Mouse (Mus musculus) MEL (cell line): Measurements from ENCODE around the gene Ccdc33. TPM values are rescaled to one million over a fixed set of nuclear protein-coding genes. Genes with fewer than 3 reads are reported as not detected.

Experiments
- DNase-seq: peaks from one replicate; pipeline ENCODE4 v3.0.0; 2011; ENCODE audit warnings: low read depth, low spot score
- H3K27ac ChIP-seq: 2 replicates; pipeline ENCODE4 v1.5.1; 2012; ENCODE audit warnings: low read depth, mild to moderate bottlenecking, control low read depth, low read length, moderate library complexity; ENCODE audit not compliant: control insufficient read depth
- H3K27me3 ChIP-seq, 2 experiments: fragments of 150-350 bp in 1 of 2; sonication (generic) in 1 of 2; 2 replicates each; pipeline ENCODE4 v1.6.1; 2012; ENCODE audit warnings: low read length in 2 of 2, mild to moderate bottlenecking in 2 of 2, improper control_type of control experiment in 1 of 2, moderate library complexity in 1 of 2; ENCODE audit not compliant: insufficient read depth in 2 of 2, control insufficient read depth in 1 of 2
- H3K36me3 ChIP-seq, 2 experiments: 2 replicates each; pipeline ENCODE4 v1.6.1; 2012 to 2014; ENCODE audit warnings: low read length in 2 of 2, improper control_type of control experiment in 1 of 2, inconsistent platforms in 1 of 2, mild to moderate bottlenecking in 1 of 2; ENCODE audit not compliant: insufficient read depth in 2 of 2, control insufficient read depth in 1 of 2
- H3K4me1 ChIP-seq, 2 experiments: fragments of 150-350 bp in 1 of 2; sonication (generic) in 1 of 2; 2 replicates each; pipeline ENCODE4 v1.6.1; 2012; ENCODE audit warnings: low read length in 2 of 2, improper control_type of control experiment in 1 of 2, mild to moderate bottlenecking in 1 of 2; ENCODE audit not compliant: insufficient read depth in 2 of 2, control insufficient read depth in 1 of 2
- H3K4me3 ChIP-seq, 2 experiments: fragments of 150-350 bp in 1 of 2; sonication (generic) in 1 of 2; 2 replicates each; pipeline ENCODE4 v1.5.1; 2012; ENCODE audit warnings: low read depth in 2 of 2, low read length in 2 of 2, mild to moderate bottlenecking in 2 of 2, moderate library complexity in 2 of 2, control low read depth in 1 of 2, improper control_type of control experiment in 1 of 2; ENCODE audit not compliant: control insufficient read depth in 1 of 2, insufficient read depth in 1 of 2
- H3K79me2 ChIP-seq: 2 replicates; pipeline ENCODE4 v1.6.1; 2012; ENCODE audit warnings: mild to moderate bottlenecking, low read length, moderate library complexity; ENCODE audit not compliant: control insufficient read depth, poor library complexity, insufficient read depth
- H3K9ac ChIP-seq: 2 replicates; pipeline ENCODE4 v1.6.1; 2012; ENCODE audit warnings: low read depth, mild to moderate bottlenecking, control low read depth, low read length, moderate library complexity; ENCODE audit not compliant: control insufficient read depth, poor library complexity, severe bottlenecking
- H3K9me3 ChIP-seq: fragments of 150-350 bp; sonication (generic); replicated peaks from 2 replicates; pipeline ENCODE4 v1.6.1; 2012; ENCODE audit warnings: mild to moderate bottlenecking, low read length, improper control_type of control experiment, moderate library complexity; ENCODE audit not compliant: insufficient read depth
- BHLHE40 ChIP-seq: IDR thresholded peaks from 2 replicates; pipeline ENCODE4 v1.6.1; 2012; ENCODE audit warnings: low read depth, mild to moderate bottlenecking, inconsistent platforms, low read length, improper control_type of control experiment, borderline replicate concordance
- CHD1 ChIP-seq: IDR thresholded peaks from 2 replicates; pipeline ENCODE4 v1.6.1; 2012; ENCODE audit warnings: low read depth, mild to moderate bottlenecking, inconsistent platforms, low read length, improper control_type of control experiment
- CTCF ChIP-seq, 3 experiments: IDR thresholded peaks in 2 of 3; conservative IDR thresholded peaks in 1 of 3; 2 replicates each; pipeline ENCODE4 v1.5.1; 2011 to 2012; ENCODE audit warnings: low read length in 3 of 3, low read depth in 2 of 3, mild to moderate bottlenecking in 2 of 3, improper control_type of control experiment in 1 of 3, inconsistent platforms in 1 of 3, mixed read lengths in 1 of 3, moderate library complexity in 1 of 3; ENCODE audit not compliant: control insufficient read depth in 1 of 3, insufficient read depth in 1 of 3, poor library complexity in 1 of 3, severe bottlenecking in 1 of 3
- E2F4 ChIP-seq: IDR thresholded peaks from 2 replicates; pipeline ENCODE4 v1.6.1; 2011; ENCODE audit warnings: low read depth, low read length, improper control_type of control experiment, borderline replicate concordance
- EP300 ChIP-seq, 2 experiments: IDR thresholded peaks; 2 replicates each; pipeline ENCODE4 v1.6.1; 2011; ENCODE audit warnings: improper control_type of control experiment in 2 of 2, low read length in 2 of 2, low read depth in 1 of 2, mild to moderate bottlenecking in 1 of 2
- GATA1 ChIP-seq: IDR thresholded peaks from 2 replicates; pipeline ENCODE4 v1.6.1; 2011; ENCODE audit warnings: low read depth, low read length, improper control_type of control experiment
- HCFC1 ChIP-seq: IDR thresholded peaks from 2 replicates; pipeline ENCODE4 v1.6.1; 2012; ENCODE audit warnings: low read depth, mild to moderate bottlenecking, inconsistent platforms, low read length, improper control_type of control experiment, moderate library complexity
- MAFK ChIP-seq: IDR thresholded peaks from 2 replicates; pipeline ENCODE4 v1.6.1; 2011; ENCODE audit warnings: low read depth, mild to moderate bottlenecking, low read length, improper control_type of control experiment, borderline replicate concordance
- MEF2A ChIP-seq: IDR thresholded peaks from 2 replicates; pipeline ENCODE4 v1.6.1; 2014; ENCODE audit warnings: low read depth, mild to moderate bottlenecking, inconsistent platforms, low read length, improper control_type of control experiment; ENCODE audit not compliant: poor library complexity, insufficient replicate concordance, severe bottlenecking; ENCODE audit errors: extremely low read depth
- MXI1 ChIP-seq: IDR thresholded peaks from 2 replicates; pipeline ENCODE4 v1.6.1; 2011; ENCODE audit warnings: mild to moderate bottlenecking, low read depth, low read length, improper control_type of control experiment
- NRF1 ChIP-seq: IDR thresholded peaks from 2 replicates; pipeline ENCODE4 v1.6.1; 2014; ENCODE audit warnings: low read depth, mild to moderate bottlenecking, inconsistent platforms, low read length, improper control_type of control experiment, moderate library complexity; ENCODE audit not compliant: poor library complexity, insufficient read depth, severe bottlenecking
- POLR2A ChIP-seq, 2 experiments: IDR thresholded peaks; 2 replicates each; pipeline ENCODE4 v1.6.1; 2011 to 2012; ENCODE audit warnings: low read length in 2 of 2, mild to moderate bottlenecking in 2 of 2, control low read depth in 1 of 2, improper control_type of control experiment in 1 of 2, low read depth in 1 of 2, moderate library complexity in 1 of 2; ENCODE audit not compliant: control insufficient read depth in 1 of 2, insufficient read depth in 1 of 2, poor library complexity in 1 of 2
- POLR2AphosphoS2 ChIP-seq: IDR thresholded peaks from 2 replicates; pipeline ENCODE4 v1.6.1; 2011; ENCODE audit warnings: low read length, improper control_type of control experiment
- POLR2AphosphoS5 ChIP-seq: IDR thresholded peaks from 2 replicates; pipeline ENCODE4 v1.6.1; 2012; ENCODE audit warnings: low read depth, borderline replicate concordance, mild to moderate bottlenecking, inconsistent platforms, low read length, moderate library complexity, mixed read lengths
- SIN3A ChIP-seq: IDR thresholded peaks from 2 replicates; pipeline ENCODE4 v1.6.1; 2012; ENCODE audit warnings: low read length, improper control_type of control experiment, inconsistent platforms
- TAL1 ChIP-seq: IDR thresholded peaks from 2 replicates; pipeline ENCODE4 v1.6.1; 2012; ENCODE audit warnings: mild to moderate bottlenecking, inconsistent platforms, low read length, moderate library complexity, mixed read lengths
- ZC3H11A ChIP-seq: IDR thresholded peaks from 2 replicates; pipeline ENCODE4 v1.6.1; 2012; ENCODE audit warnings: low read depth, mild to moderate bottlenecking, inconsistent platforms, low read length, improper control_type of control experiment
- ZKSCAN1 ChIP-seq: IDR thresholded peaks from 2 replicates; pipeline ENCODE4 v1.6.1; 2012; ENCODE audit warnings: low read depth, mild to moderate bottlenecking, inconsistent platforms, low read length, improper control_type of control experiment, moderate library complexity
- ZNF384 ChIP-seq: IDR thresholded peaks from 2 replicates; pipeline ENCODE4 v1.6.1; 2012; ENCODE audit warnings: low read depth, mild to moderate bottlenecking, inconsistent platforms, low read length, improper control_type of control experiment
- polyA plus RNA-seq, 2 experiments: library from polyadenylated mRNA; stranded (reverse) in 1 of 2; unstranded in 1 of 2; fragments of >175 nt in 1 of 2; fragments of >200 nt in 1 of 2; gene quantifications; 2 replicates each; pipeline versions ENCODE4 v1.2.1 to v1.2.4; 2012; ENCODE audit warnings: low replicate concordance in 2 of 2, low read depth in 1 of 2; ENCODE audit not compliant: insufficient read length in 2 of 2, insufficient read depth in 1 of 2, missing spikeins in 1 of 2
- total RNA-seq: library from RNA; depleted of rRNA; stranded (reverse); fragments of 300-350 nt; gene quantifications from 2 replicates; pipeline ENCODE4 v1.2.3, GENCODE M21; 2012

The Ccdc33 gene
- total and polyA plus RNA-seq, 3 experiments = not detected

DNA sequence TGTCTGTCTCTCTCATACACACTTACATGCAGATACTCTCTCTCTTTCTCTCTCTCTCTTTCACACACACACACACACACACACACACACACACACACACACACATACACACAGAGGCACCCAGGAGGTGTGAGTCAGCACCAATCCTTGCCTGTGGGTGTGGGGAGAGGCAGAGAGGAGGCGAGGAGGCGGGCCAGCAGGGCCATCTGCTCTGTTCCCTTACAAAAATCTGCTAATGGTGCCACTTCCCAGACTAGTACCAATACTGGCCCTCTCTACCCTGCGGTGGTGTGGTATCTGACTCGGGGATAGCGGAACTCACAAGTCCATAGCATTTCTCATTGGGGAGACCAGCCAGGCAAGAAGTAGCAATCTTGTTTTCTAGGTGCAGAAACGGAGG lies 7.2 kb downstream of the Ccdc33 start:
- no peaks in the 10 kb centered on the region for H3K9me3 ChIP-seq
- no peak for DNase-seq
- no peaks in the 10 kb centered on the region for H3K36me3 ChIP-seq
- no peak overlapping the region for H3K9ac ChIP-seq
- no peaks in the 10 kb centered on the region for H3K4me1 ChIP-seq
- no peaks in the 10 kb centered on the region for H3K79me2 ChIP-seq
- peaks cover 0 to 3% of the 10 kb centered on the region in 2 experiments; a peak in 2 of 4 replicates for H3K27me3 ChIP-seq
- TF ChIP-seq NRF1 (no peak), MAFK (no peak), GATA1 (no peak), ZNF384 (no peak), ZKSCAN1 (no peak), MEF2A (no peak), POLR2A (IDR thresholded peaks at IDR 0.05; ENCODE audit: control insufficient read depth in 1 of 2, insufficient read depth in 1 of 2, low read depth in 1 of 2, low read length in 2 of 2, poor library complexity in 1 of 2) (no peak), TAL1 (no peak), EP300 (IDR thresholded peaks at IDR 0.05; ENCODE audit: low read depth in 1 of 2, low read length in 2 of 2) (no peak), POLR2AphosphoS2 (no peak), CHD1 (no peak), SIN3A (no peak), ZC3H11A (no peak), E2F4 (no peak), HCFC1 (no peak), CTCF (IDR thresholded peaks at IDR 0.05 in 2 of 3, conservative IDR thresholded peaks at IDR 0.05 in 1 of 3; ENCODE audit: control insufficient read depth in 1 of 3, insufficient read depth in 1 of 3, low read depth in 2 of 3, low read length in 3 of 3, poor library complexity in 1 of 3, severe bottlenecking in 1 of 3) (no peak)
- no peak overlapping the region for H3K4me3 ChIP-seq
- H3K27ac ChIP-seq = no peak overlapping the region

DNA sequence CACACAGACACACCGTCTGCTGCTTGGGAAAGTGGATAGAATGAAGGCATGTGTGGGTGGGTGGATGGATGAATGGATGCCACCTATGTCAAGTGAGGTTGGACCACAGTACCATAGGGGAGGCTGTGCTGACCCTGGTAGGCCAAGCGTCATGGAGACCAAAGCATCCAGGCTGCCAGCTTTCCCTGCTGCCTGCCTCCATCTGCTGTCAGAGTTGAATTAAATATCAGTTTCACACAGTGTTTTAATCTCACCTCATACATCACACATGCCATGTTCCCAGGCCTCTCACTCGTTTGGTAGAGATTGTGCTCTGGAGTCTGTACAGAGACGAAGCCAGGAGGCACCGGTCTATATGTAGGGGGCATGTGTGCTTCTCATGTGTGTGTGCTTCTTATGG lies 7.8 kb downstream of the Ccdc33 start:
- H3K4me1 ChIP-seq = no peaks in the 10 kb centered on the region
- peaks cover 2 to 3% of the 10 kb centered on the region in 2 experiments; a peak in 3 of 4 replicates for H3K27me3 ChIP-seq
- no peaks in the 10 kb centered on the region for H3K79me2 ChIP-seq
- no peak overlapping the region for H3K27ac ChIP-seq
- H3K9ac ChIP-seq = no peak overlapping the region
- H3K9me3 ChIP-seq = no peaks in the 10 kb centered on the region
- no peak overlapping the region for H3K4me3 ChIP-seq
- no peak for DNase-seq
- TF ChIP-seq MEF2A = no peak
- TF ChIP-seq MXI1 = no peak
- no peak for TF ChIP-seq POLR2AphosphoS5
- no peak for TF ChIP-seq BHLHE40
- H3K36me3 ChIP-seq = no peaks in the 10 kb centered on the region
